Mouse (Mus musculus): Measurements from ENCODE around the gene Figla. TPM values are rescaled to one million over a fixed set of nuclear protein-coding genes. Genes with fewer than 3 reads are reported as not detected.
"Not testable (repeated sequence)": the region's sequence is repeated elsewhere in the genome, so short reads cannot be mapped to it uniquely, and the experiment has no call there.

Gene Figla
- not detected in 2 replicates for polyA plus RNA-seq (2016; fragmentation: Nextera tagmentation; extraction: Ambion mirVana)

DNA sequence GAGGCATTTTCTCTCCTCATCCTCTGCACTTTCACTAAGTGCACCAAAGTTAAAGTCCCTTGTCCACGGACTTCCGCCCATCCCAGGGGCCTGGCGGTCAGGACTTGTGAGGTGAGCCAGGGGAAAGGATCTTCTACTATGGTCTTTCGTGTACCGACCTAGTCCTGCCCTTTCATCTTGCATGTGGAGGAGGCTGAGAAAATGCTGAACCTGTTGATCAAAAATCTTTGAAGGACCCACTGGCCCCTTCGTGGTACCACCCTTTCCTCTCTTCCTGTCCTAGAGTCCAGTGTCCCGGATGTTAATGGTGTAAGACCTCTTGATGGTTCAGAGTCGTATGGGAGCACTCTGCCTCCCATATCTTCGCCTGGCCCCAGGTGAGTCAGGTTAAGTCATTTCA, at the start of gene Figla:
TSS of gene Figla (plus strand) at position 301 of the 400 bp plus-strand sequence.
- Histone ChIP-seq H3K4me2 (no peak within 1 kb of the TSS), H3K9ac (no peak within 1 kb of the TSS), H3K27ac (ENCODE audit: poor library complexity, severe bottlenecking) (no peak within 1 kb of the TSS; the same call in 1 of the 2 replicates), H3K9me3 (replicated peaks) (no peaks in the 10 kb centered on the region), H3K4me3 (no peak within 1 kb of the TSS), H3K36me3 (no peaks in the 10 kb centered on the region), H3K27me3 (replicated peaks) (no peaks in the 10 kb centered on the region), H3K4me1 (replicated peaks) (peaks cover 9% of the 10 kb centered on the region; the same call in 1 of the 2 replicates)
- ATAC-seq (ENCODE audit: insufficient number of reproducible peaks, low FRiP score): no peak
- 75% methylated on average over 9 of the region's 9 CpGs for WGBS

DNA sequence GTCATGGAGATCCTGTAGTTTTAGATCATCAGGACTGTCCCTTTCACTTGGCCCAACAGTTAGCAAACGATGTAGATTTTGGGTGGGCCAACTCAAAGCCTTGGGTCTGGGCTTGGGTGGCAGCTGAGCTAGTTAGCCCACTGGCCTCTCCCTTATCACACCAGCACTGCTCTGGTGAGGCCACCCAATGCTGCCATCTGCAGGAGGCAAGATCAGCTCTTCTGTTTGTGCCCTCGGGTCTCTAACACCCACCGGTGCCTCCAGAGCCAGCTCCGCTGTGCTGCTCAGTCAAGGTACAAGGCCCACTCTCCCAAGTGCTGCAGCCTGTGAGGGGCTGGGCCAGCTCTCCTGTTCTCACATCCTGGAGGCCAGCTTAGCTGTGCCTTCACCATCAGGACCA, 49.3 kb upstream of the Figla start:
- 72% methylated on average over 4 of the region's 4 CpGs for WGBS
- no peak for ATAC-seq (ENCODE audit: insufficient number of reproducible peaks, low FRiP score)
- Histone ChIP-seq H3K9me3 (replicated peaks) (no peaks in the 10 kb centered on the region), H3K27me3 (replicated peaks) (no peaks in the 10 kb centered on the region), H3K36me3 (no peaks in the 10 kb centered on the region), H3K4me2 (no peak overlapping the region), H3K4me3 (no peak overlapping the region), H3K4me1 (replicated peaks) (peaks cover 15% of the 10 kb centered on the region), H3K9ac (no peak overlapping the region), H3K27ac (ENCODE audit: poor library complexity, severe bottlenecking) (no peak overlapping the region)

DNA sequence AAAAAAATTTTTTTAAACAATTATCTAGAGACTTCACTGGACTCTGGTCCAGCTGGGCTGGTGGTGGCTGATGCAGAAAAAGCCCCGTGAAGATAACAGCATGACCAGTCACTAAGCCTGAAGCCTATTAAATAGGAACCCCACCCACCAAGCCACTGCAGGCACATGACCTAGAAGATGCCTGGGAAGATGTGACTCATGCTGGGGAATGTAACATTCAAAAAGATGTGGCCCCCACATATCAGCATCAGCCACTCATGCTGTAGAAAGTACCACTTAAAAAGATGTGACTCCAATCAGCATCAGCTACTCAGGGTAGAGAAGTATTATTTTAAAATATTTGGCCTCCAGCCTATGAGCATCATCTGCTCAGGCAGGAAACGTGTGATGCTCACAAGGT, 46.1 kb upstream of the Figla start:
- no peaks in the 10 kb centered on the region for H3K9me3 ChIP-seq (replicated peaks)
- H3K27ac ChIP-seq (ENCODE audit: poor library complexity, severe bottlenecking): no peak overlapping the region
- H3K4me3 ChIP-seq: no peak overlapping the region
- H3K9ac ChIP-seq: no peak overlapping the region
- H3K4me2 ChIP-seq: no peak overlapping the region
- no peaks in the 10 kb centered on the region for H3K27me3 ChIP-seq (replicated peaks)
- H3K36me3 ChIP-seq: no peaks in the 10 kb centered on the region
- ATAC-seq (ENCODE audit: insufficient number of reproducible peaks, low FRiP score): no peak
- H3K4me1 ChIP-seq (replicated peaks): peaks cover 22% of the 10 kb centered on the region
- WGBS: 37% methylated on average over 2 of the region's 2 CpGs

DNA sequence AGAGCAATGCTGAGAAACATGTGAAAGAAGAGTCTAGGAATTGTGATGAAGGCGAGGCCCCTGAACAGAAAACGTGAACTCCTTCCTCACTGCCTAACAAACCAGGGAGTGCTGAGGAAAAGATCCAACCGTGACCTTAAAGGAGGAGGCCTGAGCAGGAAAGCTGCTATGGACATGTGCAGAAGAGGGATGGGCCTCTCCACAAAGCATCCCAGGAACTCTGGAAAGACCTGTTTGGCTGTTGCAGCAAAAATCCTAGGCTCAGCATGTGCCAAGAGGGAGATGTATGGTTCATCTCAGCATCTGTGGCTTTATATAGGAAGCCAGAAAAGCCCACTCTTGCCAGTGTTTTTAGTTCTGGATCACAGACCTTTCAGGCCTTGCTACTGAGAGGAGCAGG, 43.3 kb upstream of the Figla start:
- Histone ChIP-seq H3K9me3 (replicated peaks) (peaks cover 5% of the 10 kb centered on the region; the same call in 1 of the 2 replicates), H3K36me3 (no peaks in the 10 kb centered on the region), H3K4me3 (no peak overlapping the region), H3K9ac (no peak overlapping the region), H3K27me3 (replicated peaks) (no peaks in the 10 kb centered on the region), H3K27ac (ENCODE audit: poor library complexity, severe bottlenecking) (no peak overlapping the region), H3K4me2 (no peak overlapping the region), H3K4me1 (replicated peaks) (peaks cover 17% of the 10 kb centered on the region)
- 60% methylated on average over 3 of the region's 3 CpGs for WGBS
- no peak for ATAC-seq (ENCODE audit: insufficient number of reproducible peaks, low FRiP score)

DNA sequence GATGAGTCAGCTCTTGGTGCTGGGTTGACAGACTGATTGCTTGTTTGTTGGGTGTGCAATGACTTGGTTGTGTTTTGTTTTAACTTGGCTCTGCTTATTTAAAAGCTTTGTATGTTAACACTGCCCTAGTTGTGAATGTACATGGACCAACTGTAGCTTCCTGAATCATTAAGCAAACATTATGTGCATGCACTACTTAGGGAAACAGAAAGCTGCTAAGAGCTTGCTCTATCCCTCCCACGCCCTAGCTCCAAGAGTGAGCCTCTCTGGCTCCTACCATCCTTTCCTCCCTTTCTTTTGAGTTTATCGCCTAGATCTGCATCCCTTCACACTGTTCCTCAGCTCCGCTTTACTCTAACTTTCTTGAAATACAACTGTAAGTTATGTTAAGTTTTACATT, 42.6 kb upstream of the Figla start:
- Histone ChIP-seq H3K9ac (no peak overlapping the region), H3K9me3 (replicated peaks) (peaks cover 5% of the 10 kb centered on the region; the same call in 1 of the 2 replicates), H3K4me2 (no peak overlapping the region), H3K36me3 (no peaks in the 10 kb centered on the region), H3K4me3 (no peak overlapping the region), H3K4me1 (replicated peaks) (peaks cover 17% of the 10 kb centered on the region), H3K27me3 (replicated peaks) (no peaks in the 10 kb centered on the region), H3K27ac (ENCODE audit: poor library complexity, severe bottlenecking) (no peak overlapping the region)
- whole genome bisulfite sequencing: 73% methylated on average over 3 of the region's 3 CpGs
- no peak for ATAC-seq (ENCODE audit: insufficient number of reproducible peaks, low FRiP score)

DNA sequence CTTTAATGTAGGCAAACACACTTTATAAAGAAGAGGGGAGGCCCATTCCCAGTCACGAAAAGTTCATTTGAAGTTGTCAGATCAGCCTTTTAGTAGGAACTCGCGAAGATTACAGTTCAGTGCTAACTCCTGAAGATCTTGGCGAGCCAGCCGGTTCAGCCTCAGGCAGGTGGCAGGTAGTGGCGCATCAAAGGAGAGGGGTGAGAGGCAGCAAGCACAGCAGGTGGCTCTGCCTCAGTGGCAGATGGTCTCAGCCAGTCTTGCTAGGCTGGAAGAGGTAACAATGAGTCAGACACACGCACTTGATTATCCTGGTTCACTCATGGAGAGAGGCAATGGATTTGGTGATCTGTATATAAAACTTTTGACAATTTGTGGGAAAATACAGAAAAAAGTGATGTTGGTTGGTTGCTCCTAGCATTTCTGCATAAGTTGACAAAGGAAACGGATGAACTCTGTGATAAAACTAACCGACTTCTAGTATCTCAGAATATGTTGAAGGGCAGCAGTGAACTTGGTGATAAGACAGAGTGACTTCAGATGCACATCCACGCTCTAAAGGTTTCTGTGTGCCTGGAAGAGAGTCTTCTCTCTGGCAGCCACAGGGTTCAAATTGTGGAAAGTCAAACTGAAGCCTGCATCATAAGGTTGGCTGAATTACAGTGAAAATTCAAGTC, 40.9 kb upstream of the Figla start:
- no peak overlapping the region for H3K4me3 ChIP-seq
- no peak overlapping the region for H3K9ac ChIP-seq
- peaks cover 11% of the 10 kb centered on the region for H3K9me3 ChIP-seq (replicated peaks)
- H3K27ac ChIP-seq (ENCODE audit: poor library complexity, severe bottlenecking): no peak overlapping the region
- peaks cover 14% of the 10 kb centered on the region for H3K4me1 ChIP-seq (replicated peaks)
- H3K4me2 ChIP-seq: no peak overlapping the region
- no peak for ATAC-seq (ENCODE audit: insufficient number of reproducible peaks, low FRiP score)
- WGBS: 51% methylated on average over 10 of the region's 10 CpGs
- H3K27me3 ChIP-seq (replicated peaks): no peaks in the 10 kb centered on the region
- H3K36me3 ChIP-seq: no peaks in the 10 kb centered on the region

DNA sequence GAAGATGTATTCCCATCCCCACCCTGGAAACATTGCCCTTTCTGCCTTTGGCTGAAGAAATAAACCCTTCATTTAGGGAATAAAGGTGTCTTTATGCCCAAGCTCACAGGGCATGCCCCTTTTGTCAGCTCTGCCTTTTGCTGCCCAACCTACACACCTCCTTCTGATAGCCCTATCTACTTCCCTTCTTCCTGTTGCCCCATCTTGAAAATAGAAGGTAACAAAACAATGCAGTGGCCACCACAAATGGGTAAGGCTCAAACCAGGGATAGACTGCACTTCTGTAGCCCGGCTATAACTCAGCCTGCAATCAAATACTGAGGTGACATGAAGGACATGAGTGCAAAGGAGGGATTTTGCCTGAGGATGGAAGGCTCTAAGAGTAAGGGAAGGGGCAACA, 40.2 kb upstream of the Figla start:
- Histone ChIP-seq H3K9ac (no peak overlapping the region), H3K4me3 (no peak overlapping the region), H3K4me1 (replicated peaks) (peaks cover 7% of the 10 kb centered on the region; the same call in 1 of the 2 replicates), H3K27ac (ENCODE audit: poor library complexity, severe bottlenecking) (no peak overlapping the region), H3K9me3 (replicated peaks) (peaks cover 11% of the 10 kb centered on the region), H3K4me2 (no peak overlapping the region), H3K36me3 (no peaks in the 10 kb centered on the region), H3K27me3 (replicated peaks) (no peaks in the 10 kb centered on the region)
- WGBS: 67% methylated on average over 1 of the region's 1 CpGs
- no peak for ATAC-seq (ENCODE audit: insufficient number of reproducible peaks, low FRiP score)

DNA sequence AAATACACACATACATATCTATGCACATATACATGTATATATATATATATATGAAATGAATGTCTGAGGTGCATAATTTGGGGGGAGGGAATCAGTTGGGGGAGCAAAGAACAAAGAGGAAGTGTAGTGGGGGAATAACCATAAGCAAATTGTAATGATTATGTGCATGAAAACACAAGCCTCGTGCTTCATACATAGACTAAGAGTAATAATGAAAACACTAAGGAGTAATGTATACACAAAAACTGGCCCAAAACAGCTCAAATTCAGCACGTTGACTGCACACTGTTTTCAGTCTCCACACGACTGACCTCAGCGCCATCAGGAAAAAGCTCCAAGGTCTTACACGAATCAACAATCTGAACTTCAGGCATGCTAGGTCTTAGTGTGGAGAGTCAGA, 39.7 kb upstream of the Figla start:
- Histone ChIP-seq H3K4me3 (no peak overlapping the region), H3K9ac (no peak overlapping the region), H3K27ac (ENCODE audit: poor library complexity, severe bottlenecking) (no peak overlapping the region), H3K9me3 (replicated peaks) (peaks cover 11% of the 10 kb centered on the region), H3K4me1 (replicated peaks) (0 out of 2 replicates have a peak, but pooled peaks cover 7% of the 10 kb centered on the region), H3K36me3 (no peaks in the 10 kb centered on the region), H3K4me2 (no peak overlapping the region), H3K27me3 (replicated peaks) (no peaks in the 10 kb centered on the region)
- 79% methylated on average over 5 of the region's 5 CpGs for WGBS
- no peak for ATAC-seq (ENCODE audit: insufficient number of reproducible peaks, low FRiP score)

DNA sequence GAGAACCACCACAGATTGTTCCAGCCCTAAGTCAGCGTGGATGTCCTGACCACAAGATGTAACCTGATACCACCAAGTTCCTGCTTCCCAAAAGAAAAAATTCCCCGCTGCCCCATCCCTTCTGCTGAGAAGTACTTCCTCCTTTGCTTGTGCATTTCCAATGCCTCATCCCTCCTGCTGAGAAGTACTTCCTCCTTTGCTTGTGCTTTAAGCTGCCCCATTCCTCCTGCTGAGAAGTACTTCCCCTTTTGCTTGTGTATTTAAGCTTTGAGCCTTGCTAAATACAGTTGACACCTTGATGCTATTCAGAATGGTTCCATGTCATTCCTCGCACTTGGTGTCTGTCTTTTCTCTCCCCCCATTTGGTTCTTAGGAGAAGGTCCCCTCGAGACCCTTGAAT, 37.2 kb upstream of the Figla start:
- H3K36me3 ChIP-seq; H3K27ac ChIP-seq (ENCODE audit: poor library complexity, severe bottlenecking); H3K9ac ChIP-seq; H3K27me3 ChIP-seq (replicated peaks); H3K4me2 ChIP-seq; ATAC-seq (ENCODE audit: insufficient number of reproducible peaks, low FRiP score); H3K4me3 ChIP-seq; H3K4me1 ChIP-seq (replicated peaks): not testable (repeated sequence)
- WGBS: 73% methylated on average over 4 of the region's 4 CpGs
- H3K9me3 ChIP-seq (replicated peaks): peaks cover 11% of the 10 kb centered on the region

DNA sequence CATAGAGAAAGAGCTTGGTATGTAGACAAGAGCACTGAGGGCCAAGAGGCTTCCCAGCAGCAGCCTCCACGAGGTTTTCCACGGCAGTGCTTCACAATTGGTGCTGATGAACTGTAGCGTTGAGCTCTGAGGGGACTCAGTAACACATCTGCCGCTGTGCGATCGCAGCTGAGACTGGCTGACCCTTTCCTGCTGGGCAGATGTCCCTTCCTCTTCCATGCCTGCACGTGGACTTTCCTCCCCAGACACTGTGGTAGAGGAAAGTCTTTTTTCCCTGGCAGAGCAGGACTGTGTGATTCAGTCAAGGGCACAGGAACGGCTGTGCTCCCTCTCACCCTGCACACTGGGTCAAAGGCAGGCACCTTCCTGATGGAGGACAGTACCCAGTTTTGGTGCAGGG, 31.6 kb upstream of the Figla start:
- ATAC-seq (ENCODE audit: insufficient number of reproducible peaks, low FRiP score): no peak
- H3K27me3 ChIP-seq (replicated peaks): no peaks in the 10 kb centered on the region
- H3K27ac ChIP-seq (ENCODE audit: poor library complexity, severe bottlenecking): no peak overlapping the region
- H3K36me3 ChIP-seq: no peaks in the 10 kb centered on the region
- no peaks in the 10 kb centered on the region for H3K9me3 ChIP-seq (replicated peaks)
- no peaks in the 10 kb centered on the region for H3K4me1 ChIP-seq (replicated peaks)
- WGBS: 78% methylated on average over 8 of the region's 8 CpGs
- H3K9ac ChIP-seq: no peak overlapping the region
- no peak overlapping the region for H3K4me2 ChIP-seq
- H3K4me3 ChIP-seq: no peak overlapping the region

DNA sequence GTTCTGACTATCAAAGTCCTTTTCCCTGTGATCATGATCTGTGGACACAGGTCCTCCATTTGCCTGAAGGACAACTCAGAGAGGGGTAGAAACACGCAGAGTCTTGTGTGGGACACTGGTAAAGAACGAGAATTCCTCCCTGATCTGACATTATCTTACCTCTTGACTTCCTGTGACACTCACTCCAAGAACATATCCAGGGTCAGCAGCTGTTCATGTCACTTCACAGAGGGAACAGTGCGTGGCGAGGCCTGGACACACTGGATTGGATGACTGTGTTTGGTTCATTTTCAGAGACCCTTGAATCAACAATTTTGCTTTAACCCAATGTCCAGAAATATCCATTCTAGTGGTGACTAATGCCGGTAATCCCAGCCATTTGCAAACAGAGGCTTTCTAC, 26.4 kb upstream of the Figla start:
- H3K27ac ChIP-seq (ENCODE audit: poor library complexity, severe bottlenecking); H3K4me1 ChIP-seq (replicated peaks); H3K4me3 ChIP-seq; H3K9ac ChIP-seq; H3K4me2 ChIP-seq; ATAC-seq (ENCODE audit: insufficient number of reproducible peaks, low FRiP score); H3K27me3 ChIP-seq (replicated peaks); H3K9me3 ChIP-seq (replicated peaks); H3K36me3 ChIP-seq: not testable (repeated sequence)
- 63% methylated on average over 5 of the region's 5 CpGs for WGBS

DNA sequence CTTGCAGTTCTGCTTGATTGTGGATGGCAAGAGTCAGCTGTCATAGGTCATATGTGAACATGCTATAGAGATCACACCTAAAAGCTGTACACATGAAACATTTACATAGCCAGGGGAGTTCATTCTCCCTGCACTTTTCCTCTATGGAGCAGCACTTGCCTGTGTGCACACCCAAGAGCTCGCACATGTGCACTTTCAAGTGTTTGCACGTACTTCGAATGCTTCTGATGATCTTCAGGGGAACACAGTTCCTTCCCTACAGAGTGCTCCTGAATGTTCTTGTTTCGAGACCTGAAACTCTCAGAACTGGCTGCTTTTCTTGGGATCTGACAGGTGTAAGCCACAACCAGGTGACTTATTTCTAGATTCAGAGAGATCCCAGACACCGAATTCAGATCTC, 25.2 kb upstream of the Figla start:
- H3K4me3 ChIP-seq; H3K27ac ChIP-seq (ENCODE audit: poor library complexity, severe bottlenecking); H3K36me3 ChIP-seq; ATAC-seq (ENCODE audit: insufficient number of reproducible peaks, low FRiP score); H3K9me3 ChIP-seq (replicated peaks); H3K4me1 ChIP-seq (replicated peaks); H3K4me2 ChIP-seq; H3K9ac ChIP-seq; H3K27me3 ChIP-seq (replicated peaks): not testable (repeated sequence)
- WGBS: 85% methylated on average over 5 of the region's 5 CpGs

Measured in heart, embryonic 12.5 days (tissue).